Mouse (Mus musculus): ENCODE measurements at regions not wholly inside any gene's neighbourhood (a gene's known extent, or its start where the extent isn't known, plus 50 kb on each side); places are given as distances from the start of the nearest gene placed in this dataset.
A peak's percentile ranks its signal among the peaks of the same experiment; 100 is the strongest.

MicroRNA genes in the stretch of these regions (microRNA counts, 519-probe panel; counts per million panel counts)
- 2,676 counts per million, percentile 65 among the panel's probes with 10 or more counts for microRNA mmu-miR-29a

Small RNA genes lying in the stretch of these regions (microRNA-seq; reads per million reads assigned to microRNA genes)
- gene Mir29a (102 reads per million, percentile 49 among the genes with 10 or more reads in this experiment), gene Mir29b-1 (0.58 reads per million)
